Mouse (Mus musculus) megakaryocyte-erythroid progenitor cell, adult 5-6 weeks (primary cell): ENCODE measurements at regions not wholly inside any gene's neighbourhood (a gene's known extent, or its start where the extent isn't known, plus 50 kb on each side); places are given as distances from the start of the nearest gene placed in this dataset.

Experiments
- ATAC-seq: replicated peaks from 2 replicates; pipeline ENCODE4 v1.8.0; 2016; ENCODE audit warnings: mild to moderate bottlenecking, inconsistent platforms; ENCODE audit not compliant: severe bottlenecking, poor library complexity, low FRiP score, low TSS enrichment

GRCm38 (mm10) chr8:93591608-93592301 lies 56.1 kb upstream of the Ces5a start:
- peak; percentile 70; the same call in 1 of the 2 replicates for ATAC-seq

DNA sequence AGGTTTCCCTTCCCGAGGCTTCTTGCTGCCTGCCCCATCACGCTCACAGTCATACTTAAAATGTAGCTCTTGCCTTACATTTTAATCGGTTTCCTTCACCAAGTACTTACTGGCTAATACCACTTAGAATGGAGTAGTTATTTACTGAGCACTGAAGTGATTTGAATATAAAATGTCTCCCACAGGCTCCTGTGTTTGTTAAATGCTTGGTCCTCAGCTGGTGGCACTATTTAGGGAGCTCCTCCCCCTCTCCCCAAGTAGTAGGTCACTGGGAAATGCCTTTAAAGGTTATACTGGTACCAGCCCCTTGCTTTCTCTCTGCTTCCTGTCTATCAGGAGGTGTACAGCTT lies 56.6 kb upstream of the Ces5a start:
- no peak for ATAC-seq

DNA sequence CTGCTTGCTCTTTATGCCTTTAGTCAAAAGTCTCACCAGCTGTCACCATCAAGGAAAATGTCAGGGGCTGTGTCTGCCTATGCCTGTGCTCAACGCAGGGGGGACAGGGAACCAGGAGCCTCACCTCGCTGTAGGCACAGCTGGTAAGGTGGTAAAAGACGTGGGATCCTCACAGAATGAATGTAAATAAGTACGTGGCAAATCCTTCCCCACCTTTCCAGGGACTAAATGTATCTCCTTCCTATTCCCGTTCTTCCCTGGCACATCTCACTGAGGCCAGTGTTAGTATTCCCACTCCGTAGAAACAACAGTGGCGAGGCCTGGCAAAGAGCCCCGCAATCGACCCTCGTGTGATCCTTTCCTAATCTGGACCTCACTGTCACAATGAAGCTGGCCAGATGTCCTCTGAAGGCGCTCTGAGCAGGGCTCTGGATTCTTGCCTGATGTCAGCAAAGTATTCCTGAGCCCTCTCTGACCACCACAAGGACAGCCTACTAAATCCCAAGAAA lies 63.0 kb upstream of the Ces5a start:
- no peak for ATAC-seq

- no peak for ATAC-seq
Observed at GRCm38 (mm10) chr8:93599306-93599705, 63.7 kb upstream of the Ces5a start.

DNA sequence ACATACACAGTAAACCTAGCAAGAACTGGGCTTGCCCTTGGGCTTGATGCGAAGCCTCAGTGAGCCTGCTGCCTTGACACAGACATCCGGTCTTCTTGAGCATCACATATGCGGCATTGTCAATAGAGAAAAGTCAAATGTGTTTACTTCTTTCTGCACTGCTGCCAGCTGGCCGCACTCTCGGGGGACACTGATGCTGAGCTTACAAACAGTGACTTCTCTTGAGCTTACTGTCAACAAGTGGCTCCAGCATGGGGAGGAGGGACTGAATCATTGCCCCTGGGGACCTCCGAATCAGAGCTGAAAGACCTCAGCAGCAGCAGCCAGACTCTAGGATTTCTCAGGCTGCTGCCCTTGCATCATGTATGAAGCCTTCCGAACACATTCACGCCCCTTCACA lies 64.1 kb upstream of the Ces5a start:
- ATAC-seq = no peak

- no peak for ATAC-seq
Observed at GRCm38 (mm10) chr8:93626807-93627526, 91.3 kb upstream of the Ces5a start.

- ATAC-seq = no peak
Observed at GRCm38 (mm10) chr8:93627626-93628025, 92.0 kb upstream of the Ces5a start.

DNA sequence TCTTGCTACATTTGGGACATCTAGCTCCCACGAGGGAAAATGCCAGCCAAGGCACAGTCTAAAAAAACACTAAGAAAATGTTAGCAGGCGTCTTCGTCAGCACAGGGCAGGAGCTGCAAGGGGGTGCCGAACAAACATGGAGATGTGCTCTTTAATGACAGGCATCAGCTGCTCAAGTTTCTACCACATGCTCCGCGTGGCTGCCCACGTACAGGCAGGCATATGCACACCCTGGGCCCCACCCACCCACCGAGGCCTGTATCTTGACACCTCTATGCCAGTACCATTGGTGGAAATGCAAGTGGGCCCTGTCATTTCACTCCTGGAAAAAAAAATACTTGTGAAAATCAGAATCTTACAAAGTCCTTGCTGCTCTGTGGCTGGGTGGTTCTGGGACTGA lies 97.3 kb upstream of the Ces5a start:
- ATAC-seq = no peak

DNA sequence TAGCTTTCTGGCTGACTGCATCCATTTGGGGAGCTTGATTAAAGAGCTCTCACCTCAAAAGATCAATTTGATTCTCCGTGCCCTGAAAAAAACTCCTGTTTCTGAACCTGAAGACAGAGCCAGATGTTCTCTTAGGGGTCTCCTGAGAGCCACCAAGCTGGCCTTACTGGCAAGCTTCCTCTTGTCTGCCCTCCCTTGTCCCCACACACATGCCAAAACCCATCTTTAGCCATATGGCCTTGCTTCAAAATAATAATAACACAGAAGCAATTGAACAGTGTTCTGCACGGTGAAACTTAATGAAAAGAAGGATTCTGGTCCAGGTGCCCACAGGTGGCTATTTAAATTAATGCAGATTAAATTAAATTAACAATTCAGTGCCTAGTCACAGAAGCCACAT lies 107.1 kb upstream of the Ces5a start:
- no peak for ATAC-seq

GRCm38 (mm10) chr8:93643471-93644215 lies 108.0 kb upstream of the Ces5a start:
- ATAC-seq = no peak

GRCm38 (mm10) chr8:93653421-93653820 lies 117.8 kb upstream of the Ces5a start:
- ATAC-seq = no peak

- no peak for ATAC-seq
Observed at GRCm38 (mm10) chr8:93653913-93654705, 118.5 kb upstream of the Ces5a start.

- no peak for ATAC-seq
Observed at GRCm38 (mm10) chr8:93655752-93656151, 120.1 kb upstream of the Ces5a start.

- ATAC-seq = peak; percentile 92
Observed at GRCm38 (mm10) chr8:93661739-93662138, 126.1 kb upstream of the Ces5a start.

DNA sequence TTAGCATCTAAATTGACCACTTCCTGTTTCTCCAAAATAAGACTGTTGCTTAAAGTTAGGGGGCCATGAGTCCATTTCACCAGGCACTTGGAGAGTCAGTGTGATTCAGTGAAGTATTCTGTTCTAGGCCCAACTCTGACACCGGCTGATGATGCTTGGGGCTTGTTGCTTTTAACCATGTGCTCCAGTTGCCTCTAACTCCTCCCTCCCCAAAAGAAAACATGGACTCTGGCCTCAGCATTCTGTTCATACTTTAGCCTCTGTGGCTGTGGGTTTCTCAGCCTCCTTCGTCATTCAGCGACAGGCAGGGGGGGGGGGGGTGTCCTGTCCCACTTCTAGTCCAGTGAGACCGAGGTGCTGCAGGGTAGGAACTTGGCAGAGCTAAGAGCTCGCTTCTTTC lies 126.6 kb upstream of the Ces5a start:
- no peak for ATAC-seq

GRCm38 (mm10) chr8:93663851-93664250 lies 128.2 kb upstream of the Ces5a start:
- no peak for ATAC-seq

GRCm38 (mm10) chr8:93668306-93668705 lies 132.7 kb upstream of the Ces5a start:
- ATAC-seq = no peak

DNA sequence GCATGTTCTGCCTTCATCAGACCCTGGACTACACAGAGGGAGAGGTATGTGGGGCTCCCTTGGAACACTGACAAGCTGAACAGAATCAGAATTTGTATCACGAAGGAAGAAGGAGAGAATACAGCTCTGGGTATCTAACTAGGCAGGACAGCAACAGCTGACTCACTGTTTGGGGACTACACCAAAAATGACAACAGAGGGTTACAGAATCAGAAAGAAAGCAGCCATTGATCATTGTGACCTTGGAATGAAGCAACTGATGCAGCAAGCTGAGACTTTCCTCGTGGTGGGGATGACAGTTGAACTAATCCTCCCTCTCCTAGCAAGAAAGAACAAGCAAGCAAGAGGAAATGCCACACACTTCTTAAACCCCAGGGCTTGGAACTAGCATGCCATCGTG lies 135.0 kb upstream of the Gnao1 start:
- no peak for ATAC-seq

DNA sequence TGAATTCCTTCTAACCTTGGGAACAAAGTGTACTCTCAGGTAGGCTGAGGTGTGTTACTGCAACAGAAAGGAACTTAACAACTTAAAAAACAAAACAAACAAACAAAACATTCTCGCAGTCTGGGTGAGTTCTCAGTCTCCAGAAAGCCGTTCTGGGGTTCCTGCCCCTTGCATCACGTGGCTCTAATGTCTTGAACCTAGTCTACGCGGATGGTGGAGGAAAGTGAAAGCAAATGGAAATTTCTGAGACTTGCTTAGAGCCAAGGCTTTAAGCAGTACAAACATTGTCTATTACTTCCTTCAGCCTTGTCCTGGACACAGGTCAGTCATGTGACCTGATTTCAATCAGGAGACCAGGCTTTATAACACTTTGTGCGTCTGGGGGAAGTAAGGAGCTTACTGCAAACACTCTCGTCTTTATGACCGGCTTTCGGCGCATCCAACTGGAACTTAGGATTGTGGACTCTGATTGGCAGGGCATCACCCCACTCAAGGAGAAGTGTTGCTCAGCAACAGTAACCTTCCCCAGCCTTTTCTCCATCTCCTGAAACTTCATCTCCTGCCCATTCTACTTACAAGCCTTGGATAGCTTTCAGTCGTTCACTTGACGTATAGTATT lies 125.9 kb upstream of the Gnao1 start:
- no peak for ATAC-seq
